Mouse (Mus musculus): ENCODE data around the gene Efcab9.

The Efcab9 gene

DNA sequence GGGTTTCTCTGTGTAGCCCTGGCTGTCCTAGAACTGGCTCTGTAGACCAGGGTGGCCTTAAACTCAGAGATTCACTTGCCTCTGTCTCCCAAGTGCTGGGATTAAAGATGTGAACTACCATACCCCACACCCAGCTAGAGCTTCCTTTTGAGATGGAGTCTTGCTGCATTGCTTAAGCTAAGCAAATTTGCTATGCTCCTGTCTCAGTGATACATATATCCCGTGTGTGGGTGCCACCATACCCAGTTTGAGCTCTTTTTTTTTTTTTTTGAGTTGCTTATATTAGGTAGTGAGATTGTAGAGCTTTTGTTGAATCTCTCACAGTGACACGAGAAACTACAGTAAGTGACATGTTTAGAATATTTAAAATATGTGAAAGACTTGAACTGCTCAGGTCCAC is 36.6 kb downstream of the Efcab9 start:
- DNase-seq (ENCODE audit: low spot score): no peak

DNA sequence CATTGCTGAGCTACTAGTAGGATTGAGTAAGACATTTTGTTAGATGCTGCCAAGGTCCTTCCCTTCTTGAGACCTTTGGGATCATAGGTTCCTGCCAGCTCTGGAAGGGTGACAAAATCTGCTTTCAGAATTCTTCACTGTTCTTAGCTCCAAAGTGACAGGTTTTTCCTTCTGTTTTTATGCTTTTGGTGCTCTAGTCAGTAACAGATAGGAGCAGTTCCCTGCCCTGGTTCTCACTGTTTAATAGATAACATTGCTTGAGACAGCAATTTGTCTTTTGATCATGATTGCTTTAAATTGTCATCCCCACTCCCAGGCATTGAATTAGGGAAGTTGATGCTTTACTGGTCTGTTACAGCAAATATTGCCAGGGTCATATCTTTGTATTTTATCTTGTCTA is 38.6 kb downstream of the Efcab9 start:
- no peak for DNase-seq (ENCODE audit: low spot score)

DNA sequence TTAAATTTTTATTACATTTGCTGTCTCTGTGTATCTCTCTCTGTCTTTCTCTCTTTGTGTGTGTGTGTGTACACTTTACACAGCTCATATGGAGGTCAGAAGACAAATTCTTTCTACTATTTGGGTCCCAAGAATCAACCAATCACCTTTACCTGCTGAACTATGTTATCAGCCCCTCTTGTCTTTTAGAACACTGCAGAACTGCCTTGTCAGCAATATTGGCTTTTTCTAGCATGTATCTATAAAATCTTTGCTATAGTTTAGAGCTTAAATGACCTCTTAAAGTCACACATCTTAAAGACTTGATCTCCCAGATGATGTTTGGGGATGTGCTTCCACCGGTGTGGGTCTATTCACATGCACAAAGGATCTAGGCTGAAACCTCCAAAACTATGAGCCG is 40.8 kb downstream of the Efcab9 start:
- no peak for DNase-seq (ENCODE audit: low spot score)

DNA sequence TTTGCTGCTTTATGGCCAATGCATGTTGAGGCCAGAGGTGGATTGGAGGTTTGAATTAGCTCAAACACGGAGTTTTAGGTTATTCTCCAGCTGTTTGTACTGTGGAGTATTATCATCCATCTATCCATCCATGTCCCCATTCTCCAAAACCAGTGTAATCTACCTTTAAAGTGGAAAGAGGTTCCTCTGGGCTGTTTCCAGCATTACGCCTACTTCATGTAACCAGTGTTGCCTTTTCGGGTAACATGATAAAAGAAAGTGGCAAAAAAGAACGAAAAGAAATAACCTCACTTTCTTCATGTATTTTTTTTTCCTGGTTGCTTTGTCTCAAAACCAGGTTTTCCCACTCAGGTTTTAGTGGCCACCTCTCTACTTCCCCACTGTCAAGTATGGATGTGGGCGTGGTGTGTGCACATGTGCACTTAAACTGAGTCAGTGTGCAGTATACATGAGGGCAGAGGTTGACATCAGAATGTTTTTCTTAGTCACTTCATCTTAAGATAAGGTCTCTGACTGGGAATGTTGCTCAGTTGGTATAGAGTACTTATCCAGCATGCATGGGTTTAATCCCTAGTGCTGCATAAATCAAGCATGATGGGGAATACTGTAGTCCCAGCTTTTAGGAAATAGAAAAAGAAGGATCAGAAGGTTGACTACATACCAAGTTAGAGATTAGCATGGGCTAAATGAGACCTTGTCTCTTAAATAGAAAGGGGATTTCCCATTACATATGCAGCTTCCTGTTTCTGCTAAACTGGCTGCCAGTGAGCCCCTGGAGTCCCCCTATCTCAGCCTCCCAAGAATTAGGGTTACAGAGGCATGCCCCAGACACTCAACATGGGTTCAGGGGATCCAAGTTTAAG is 42.8 kb downstream of the Efcab9 start:
- no peak for DNase-seq (ENCODE audit: low spot score)

DNA sequence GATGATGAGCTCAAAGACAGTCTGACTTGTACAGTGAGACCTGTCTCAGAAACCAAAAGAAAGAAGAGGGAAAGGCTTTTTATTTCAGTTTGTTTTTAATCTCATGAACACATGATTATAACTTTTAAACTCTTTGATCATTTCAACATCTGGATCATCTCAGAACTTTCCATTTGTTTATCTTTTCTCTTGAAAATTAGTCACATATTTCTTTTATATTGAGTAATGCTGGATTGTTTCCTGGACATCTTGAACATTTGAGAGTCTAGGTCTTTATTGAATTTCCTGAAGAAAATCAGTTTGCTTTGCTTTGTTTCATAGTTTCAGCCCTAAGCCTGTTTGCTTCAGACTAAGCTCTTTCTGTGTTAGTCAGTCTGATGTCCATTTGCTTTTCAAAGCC is 43.5 kb downstream of the Efcab9 start:
- DNase-seq (ENCODE audit: low spot score): no peak

DNA sequence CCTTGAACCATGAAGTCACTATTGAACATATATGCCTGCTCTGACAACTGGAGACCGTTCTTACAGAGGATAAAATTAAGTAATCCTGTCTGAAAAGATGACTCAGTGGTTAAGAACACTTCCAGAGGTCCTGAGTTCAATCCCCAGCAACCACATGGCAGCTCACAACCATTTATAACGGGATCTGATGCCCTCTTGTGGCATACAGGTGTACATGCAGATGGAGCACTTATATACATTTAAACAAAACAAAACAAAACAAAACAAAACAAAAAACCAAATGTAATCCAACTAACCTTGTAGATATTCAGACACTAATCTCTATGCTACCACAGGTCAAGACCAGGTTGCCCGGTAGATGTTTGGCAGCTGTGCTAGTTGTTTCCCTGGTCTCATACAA is 44.4 kb downstream of the Efcab9 start:
- DNase-seq (ENCODE audit: low spot score): no peak

DNA sequence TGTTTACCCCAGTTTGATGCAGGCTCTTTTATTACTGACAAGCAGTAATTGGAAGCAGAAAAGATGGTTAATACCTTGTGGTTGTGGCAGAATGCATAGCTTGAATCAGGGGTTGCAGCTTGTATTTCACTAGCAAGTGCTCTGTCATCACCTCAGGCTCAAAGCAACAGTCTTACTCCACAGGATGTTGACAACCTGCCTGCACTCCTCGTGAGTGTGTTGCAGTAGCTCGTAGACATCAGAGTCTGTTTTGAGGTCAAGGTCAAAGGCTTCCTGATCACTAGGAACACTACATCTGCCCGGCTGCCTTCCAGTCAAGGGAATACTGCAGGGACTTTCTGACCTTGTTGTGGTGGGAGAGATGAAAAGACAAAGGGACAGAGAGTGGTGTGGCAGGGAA is 45.3 kb downstream of the Efcab9 start:
- no peak for DNase-seq (ENCODE audit: low spot score)

DNA sequence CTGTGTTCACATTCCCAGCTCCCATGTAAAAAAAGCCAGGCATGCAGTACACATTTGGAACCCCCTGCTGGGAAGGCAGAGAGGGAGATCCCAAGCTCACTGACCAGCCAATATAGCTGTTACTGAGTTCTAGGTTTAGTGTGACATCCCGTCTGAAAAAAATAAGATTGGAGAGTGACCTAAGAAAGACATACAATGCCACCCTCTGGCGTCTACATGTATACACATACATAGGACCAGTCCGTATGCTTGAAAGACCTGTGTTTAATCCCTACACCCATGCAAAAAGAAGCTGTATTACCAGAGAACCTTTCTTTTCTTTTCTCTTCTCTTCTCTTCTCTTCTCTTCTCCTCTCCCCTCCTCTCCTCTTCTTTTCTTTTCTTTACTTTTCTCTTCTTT is 46.6 kb downstream of the Efcab9 start:
- no peak for DNase-seq (ENCODE audit: low spot score)

DNA sequence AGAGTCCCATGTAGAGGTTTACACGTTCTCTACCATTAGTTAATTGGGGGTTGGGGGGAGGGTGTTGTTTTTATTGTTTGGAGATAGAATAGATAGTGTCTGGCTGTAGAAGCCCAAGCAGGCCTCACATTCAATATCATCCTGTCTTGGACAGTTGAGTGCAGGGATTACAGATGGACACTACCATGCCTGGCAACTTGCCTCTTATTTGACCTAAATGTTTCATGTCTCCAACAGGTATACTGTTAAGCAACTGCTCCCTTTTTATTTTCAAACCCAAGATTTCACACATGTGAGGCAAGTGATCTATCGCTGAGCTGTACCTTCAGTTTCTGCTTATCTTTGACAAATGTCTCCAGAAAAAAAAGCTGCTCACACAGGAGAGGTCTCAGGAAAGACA is 50.4 kb downstream of the Efcab9 start:
- no peak for DNase-seq (ENCODE audit: low spot score)

DNA sequence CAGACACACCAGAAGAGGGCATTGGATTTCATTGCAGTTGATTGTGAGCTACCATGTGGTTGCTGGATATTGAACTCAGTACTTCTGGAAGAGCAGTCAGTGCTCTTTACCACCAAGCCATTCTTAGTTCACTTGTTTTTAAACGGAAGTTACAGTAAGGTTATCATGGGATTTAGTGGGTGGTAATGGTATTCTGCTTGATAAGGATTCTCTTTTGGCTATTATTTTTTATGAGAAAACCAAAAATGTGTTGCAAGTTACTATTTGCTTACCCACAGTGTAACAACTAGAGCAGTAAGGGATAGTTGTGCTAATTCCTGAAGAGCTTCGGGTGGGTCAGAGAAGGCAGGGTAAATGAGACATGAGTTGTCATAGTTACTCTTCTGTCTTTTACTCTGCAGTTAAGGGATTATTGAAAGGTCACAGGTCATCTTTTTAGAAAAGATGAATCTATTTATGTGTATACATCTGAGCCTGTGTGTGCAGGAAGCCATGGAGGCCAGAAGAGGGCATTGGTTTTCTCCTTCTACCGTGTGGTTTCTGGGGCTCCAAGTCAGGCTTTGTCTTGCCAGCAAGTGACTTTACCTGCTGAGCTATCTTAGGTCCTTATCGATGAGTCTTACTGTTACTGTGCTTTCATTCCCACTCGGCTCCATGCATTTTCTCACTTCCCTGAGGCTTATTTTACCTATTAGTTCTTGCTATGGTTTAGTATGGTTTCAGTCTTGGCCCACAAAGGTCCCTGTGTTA is 56.2 kb downstream of the Efcab9 start:
- no peak for DNase-seq (ENCODE audit: low spot score)

DNA sequence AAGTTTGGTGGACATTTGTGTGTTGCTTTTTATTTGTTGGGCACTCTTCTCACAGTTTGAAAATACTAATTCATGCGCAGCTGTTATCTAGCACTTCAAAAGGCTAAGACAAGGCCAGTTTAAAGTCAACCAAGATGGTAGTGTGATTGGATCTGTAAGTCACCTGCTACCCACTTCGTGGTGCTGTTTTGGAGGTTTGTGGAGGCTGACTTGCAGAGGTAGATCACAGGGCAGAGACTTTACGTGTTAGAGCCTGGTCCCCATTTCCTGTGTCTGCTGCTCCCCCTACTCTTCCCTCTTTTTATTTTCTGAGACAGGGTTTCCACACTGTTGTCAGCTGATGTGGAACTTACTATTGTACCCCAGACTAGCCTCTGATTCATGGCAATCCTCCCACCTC is 57.2 kb downstream of the Efcab9 start:
- no peak for DNase-seq (ENCODE audit: low spot score)
